Mouse (Mus musculus) intestine, embryonic 15.5 days (tissue): ENCODE results near the gene Dgat2. TPM values are rescaled to one million over a fixed set of nuclear protein-coding genes. Genes with fewer than 3 reads are reported as not detected.

Experiments used
- ATAC-seq: fragments of 200-750 bp; cut with Nextera tagmentation; 2 replicates; pipeline ENCODE4 v1.8.0; 2017; ENCODE audit warnings: moderate TSS enrichment, moderate library complexity
- H3K27ac ChIP-seq: fragments of 300-500 bp; sonication (generic); 2 replicates; pipeline ENCODE4 v1.5.1; 2015; ENCODE audit warnings: mild to moderate bottlenecking, inconsistent platforms
- H3K27me3 ChIP-seq: fragments of 300-500 bp; sonication (generic); replicated peaks from 2 replicates; pipeline ENCODE4 v1.6.1; 2015; ENCODE audit warnings: inconsistent platforms
- H3K36me3 ChIP-seq: fragments of 300-500 bp; sonication (generic); 2 replicates; pipeline ENCODE4 v1.6.1; 2015; ENCODE audit warnings: inconsistent platforms
- H3K4me1 ChIP-seq: fragments of 300-500 bp; sonication (generic); replicated peaks from 2 replicates; pipeline ENCODE4 v1.6.1; 2015; ENCODE audit warnings: inconsistent platforms
- H3K4me2 ChIP-seq: fragments of 300-500 bp; sonication (generic); replicated peaks from 2 replicates; pipeline ENCODE4 v1.6.1; 2015; ENCODE audit warnings: mild to moderate bottlenecking, inconsistent platforms
- H3K4me3 ChIP-seq: fragments of 300-500 bp; sonication (generic); replicated peaks from 2 replicates; pipeline ENCODE4 v1.5.1; 2015; ENCODE audit warnings: inconsistent platforms
- H3K9ac ChIP-seq: fragments of 300-500 bp; sonication (generic); 2 replicates; pipeline ENCODE4 v1.6.1; 2015; ENCODE audit warnings: inconsistent platforms
- H3K9me3 ChIP-seq: fragments of 300-500 bp; sonication (generic); 2 replicates; pipeline ENCODE4 v1.6.1; 2016; ENCODE audit warnings: inconsistent platforms
- WGBS: fragments of 180-500 bp; shearing (Covaris S2); methylation state at CpG from one replicate; pipeline ENCODE4 v1.1.7; 2015; 5-methylcytosine and 5-hydroxymethylcytosine counted together
- polyA plus RNA-seq: library from polyadenylated mRNA; unstranded; fragments of >200 nt; fragmentation: Nextera tagmentation; extraction: Ambion mirVana; gene quantifications from 2 replicates; pipeline ENCODE4 v1.2.1, GENCODE M21; 2015

The Dgat2 gene
- polyA plus RNA-seq, 1 experiment from 2014 or later: 176 TPM

- no peak for ATAC-seq
- Histone ChIP-seq H3K36me3 (no peaks in the 10 kb centered on the region), H3K4me1 (peaks cover 51% of the 10 kb centered on the region), H3K9ac (no peak overlapping the region), H3K4me3 (no peak overlapping the region), H3K9me3 (no peaks in the 10 kb centered on the region), H3K27me3 (no peaks in the 10 kb centered on the region), H3K4me2 (no peak overlapping the region), H3K27ac (no peak overlapping the region)
- WGBS: 79% methylated on average over 8 of the region's 8 CpGs
Measured at GRCm38 (mm10) chr7:99128965-99129364, 53.6 kb downstream of the Dgat2 start.

GRCm38 (mm10) chr7:99128020-99128950 lies 54.2 kb downstream of the Dgat2 start:
- no peak overlapping the region for H3K9ac ChIP-seq
- WGBS: 38% methylated on average over 10 of the region's 10 CpGs

GRCm38 (mm10) chr7:99126057-99126456 lies 56.5 kb downstream of the Dgat2 start:
- Histone ChIP-seq H3K4me1 (peaks cover 48% of the 10 kb centered on the region), H3K4me3 (no peak overlapping the region), H3K9me3 (no peaks in the 10 kb centered on the region), H3K9ac (no peak overlapping the region), H3K4me2 (no peak overlapping the region), H3K36me3 (no peaks in the 10 kb centered on the region), H3K27me3 (no peaks in the 10 kb centered on the region), H3K27ac (peak overlapping the region; percentile 59)
- ATAC-seq: no peak
- 60% methylated on average over 8 of the region's 8 CpGs for WGBS

More at GRCm38 (mm10) chr7:99128020-99128950, 54.2 kb downstream of the Dgat2 start:
- Histone ChIP-seq H3K27ac (peak overlapping the region; percentile 29; the same call in 1 of the 2 replicates), H3K4me2 (no peak overlapping the region; the same call in 1 of the 2 replicates), H3K27me3 (no peaks in the 10 kb centered on the region), H3K36me3 (no peaks in the 10 kb centered on the region), H3K4me1 (peaks cover 51% of the 10 kb centered on the region), H3K9me3 (no peaks in the 10 kb centered on the region), H3K4me3 (no peak overlapping the region)
- ATAC-seq: peak; percentile 62

GRCm38 (mm10) chr7:99122651-99123050 lies 59.9 kb downstream of the Dgat2 start:
- no peak for ATAC-seq

GRCm38 (mm10) chr7:99120865-99121521 lies 61.5 kb downstream of the Dgat2 start:
- H3K4me1 ChIP-seq: peaks cover 6% of the 10 kb centered on the region; the same call in 1 of the 2 replicates
- no peak overlapping the region for H3K4me2 ChIP-seq
- no peak for ATAC-seq
- no peak overlapping the region for H3K4me3 ChIP-seq
- 80% methylated on average over 5 of the region's 5 CpGs for WGBS
- H3K9me3 ChIP-seq: no peaks in the 10 kb centered on the region
- no peak overlapping the region for H3K9ac ChIP-seq
- no peak overlapping the region for H3K27ac ChIP-seq
- H3K36me3 ChIP-seq: no peaks in the 10 kb centered on the region
- H3K27me3 ChIP-seq: no peaks in the 10 kb centered on the region

More at GRCm38 (mm10) chr7:99122651-99123050, 59.9 kb downstream of the Dgat2 start:
- Histone ChIP-seq H3K36me3 (no peaks in the 10 kb centered on the region), H3K9ac (no peak overlapping the region), H3K27ac (no peak overlapping the region), H3K4me1 (peaks cover 15% of the 10 kb centered on the region), H3K4me2 (no peak overlapping the region), H3K27me3 (no peaks in the 10 kb centered on the region), H3K4me3 (no peak overlapping the region), H3K9me3 (no peaks in the 10 kb centered on the region)
- WGBS: 74% methylated on average over 5 of the region's 5 CpGs

- 64% methylated on average over 4 of the region's 4 CpGs for WGBS
- Histone ChIP-seq H3K27me3 (no peaks in the 10 kb centered on the region), H3K4me2 (no peak overlapping the region), H3K9me3 (no peaks in the 10 kb centered on the region), H3K4me1 (peaks cover 7% of the 10 kb centered on the region; the same call in 1 of the 2 replicates), H3K4me3 (no peak overlapping the region), H3K36me3 (peaks cover 4% of the 10 kb centered on the region; the same call in 1 of the 2 replicates), H3K27ac (no peak overlapping the region), H3K9ac (no peak overlapping the region)
- no peak for ATAC-seq
Measured at GRCm38 (mm10) chr7:99120082-99120481, 62.4 kb downstream of the Dgat2 start.

GRCm38 (mm10) chr7:99116781-99117180 lies 65.7 kb downstream of the Dgat2 start:
- Histone ChIP-seq H3K27me3 (no peaks in the 10 kb centered on the region), H3K36me3 (peaks cover 7% of the 10 kb centered on the region; the same call in 1 of the 2 replicates), H3K9ac (no peak overlapping the region), H3K9me3 (no peaks in the 10 kb centered on the region), H3K4me2 (no peak overlapping the region), H3K27ac (no peak overlapping the region), H3K4me1 (peaks cover 13% of the 10 kb centered on the region), H3K4me3 (no peak overlapping the region)
- no peak for ATAC-seq
- WGBS: 63% methylated on average over 3 of the region's 3 CpGs

- Histone ChIP-seq H3K4me1 (peaks cover 13% of the 10 kb centered on the region), H3K27me3 (no peaks in the 10 kb centered on the region), H3K27ac (no peak overlapping the region), H3K4me3 (no peak overlapping the region), H3K4me2 (no peak overlapping the region), H3K9ac (no peak overlapping the region), H3K9me3 (no peaks in the 10 kb centered on the region), H3K36me3 (peaks cover 7% of the 10 kb centered on the region; the same call in 1 of the 2 replicates)
- WGBS: 73% methylated on average over 16 of the region's 16 CpGs
- peak; percentile 58 for ATAC-seq
Measured at GRCm38 (mm10) chr7:99114006-99114726, 68.4 kb downstream of the Dgat2 start.

GRCm38 (mm10) chr7:99107566-99107965 lies 75.0 kb downstream of the Dgat2 start:
- H3K9ac ChIP-seq: no peak overlapping the region
- 0 out of 2 replicates have a peak overlapping the region, but pooled peaks have one; percentile 28 for H3K27ac ChIP-seq
- WGBS: 28% methylated on average over 3 of the region's 3 CpGs
- no peak overlapping the region for H3K4me2 ChIP-seq
- peaks cover 13% of the 10 kb centered on the region for H3K4me1 ChIP-seq
- no peaks in the 10 kb centered on the region for H3K36me3 ChIP-seq
- no peaks in the 10 kb centered on the region for H3K9me3 ChIP-seq
- H3K27me3 ChIP-seq: no peaks in the 10 kb centered on the region
- no peak for ATAC-seq
- no peak overlapping the region for H3K4me3 ChIP-seq

- WGBS: 38% methylated on average over 4 of the region's 4 CpGs
- H3K27ac ChIP-seq: peak overlapping the region; percentile 28
- peaks cover 18% of the 10 kb centered on the region for H3K4me1 ChIP-seq
- H3K4me2 ChIP-seq: no peak overlapping the region
- no peaks in the 10 kb centered on the region for H3K27me3 ChIP-seq
- no peak overlapping the region for H3K9ac ChIP-seq
- no peaks in the 10 kb centered on the region for H3K36me3 ChIP-seq
- no peaks in the 10 kb centered on the region for H3K9me3 ChIP-seq
- no peak overlapping the region for H3K4me3 ChIP-seq
- no peak for ATAC-seq
Measured at GRCm38 (mm10) chr7:99106714-99107270, 75.7 kb downstream of the Dgat2 start.
